Mouse (Mus musculus) cerebellum, adult 8-10 months (tissue): ENCODE results near the gene Prpf38b.

Experiments used
- DNase-seq: peaks from one replicate; pipeline ENCODE4 v3.0.0; 2022

The Prpf38b gene

DNA sequence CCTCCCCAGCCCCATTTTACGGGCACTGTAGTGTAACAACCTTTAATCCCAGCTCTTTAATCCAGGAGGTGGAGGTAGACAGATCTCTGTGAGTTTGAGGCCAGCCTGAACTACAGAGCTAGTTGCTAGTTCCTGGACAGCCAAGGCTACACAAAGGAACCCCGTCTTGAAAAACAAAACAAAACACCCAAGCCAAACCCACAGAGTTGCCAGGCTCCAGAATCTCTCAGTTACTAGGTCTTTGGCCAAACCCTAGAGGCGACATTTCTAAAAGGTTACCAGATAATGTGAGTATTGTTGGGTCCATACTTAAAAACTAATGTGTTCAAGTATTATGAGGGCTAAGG, 54.4 kb downstream of the Prpf38b start:
- DNase-seq: no peak

DNA sequence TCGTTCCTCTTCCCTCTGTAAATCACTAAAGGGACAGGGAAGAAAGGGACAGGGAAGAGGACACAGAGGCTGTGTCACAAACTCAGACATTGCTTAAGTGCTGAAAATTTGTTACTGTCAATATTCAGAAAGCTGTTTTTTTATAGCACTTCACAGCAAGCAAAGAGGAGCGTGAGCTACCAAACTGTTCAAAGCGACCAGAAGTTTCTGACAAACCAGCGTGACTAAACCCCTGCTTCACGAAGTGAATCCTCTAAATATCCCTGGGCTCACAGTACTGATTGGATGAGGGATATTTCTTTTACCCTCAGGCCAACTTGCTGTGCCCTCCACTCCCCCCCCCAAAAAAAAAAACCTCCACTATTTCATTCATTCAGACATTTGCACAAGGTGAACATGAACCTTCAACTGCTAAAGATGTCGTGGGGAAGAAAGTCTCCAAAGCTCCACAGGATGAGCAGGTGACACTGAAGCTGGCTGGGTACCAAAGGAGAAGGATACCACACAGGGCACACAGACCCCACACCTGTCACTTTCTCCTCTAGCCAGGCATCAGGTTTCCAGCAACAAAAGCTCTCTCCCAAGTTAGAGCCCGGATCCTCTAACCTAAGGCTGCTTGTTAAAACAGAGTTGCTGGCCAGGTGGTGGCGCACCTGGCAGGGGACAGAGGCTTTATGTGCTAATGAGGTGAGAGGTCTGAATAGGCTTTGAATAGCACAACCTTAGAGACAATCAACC, 55.0 kb downstream of the Prpf38b start:
- DNase-seq: peak; percentile 44

DNA sequence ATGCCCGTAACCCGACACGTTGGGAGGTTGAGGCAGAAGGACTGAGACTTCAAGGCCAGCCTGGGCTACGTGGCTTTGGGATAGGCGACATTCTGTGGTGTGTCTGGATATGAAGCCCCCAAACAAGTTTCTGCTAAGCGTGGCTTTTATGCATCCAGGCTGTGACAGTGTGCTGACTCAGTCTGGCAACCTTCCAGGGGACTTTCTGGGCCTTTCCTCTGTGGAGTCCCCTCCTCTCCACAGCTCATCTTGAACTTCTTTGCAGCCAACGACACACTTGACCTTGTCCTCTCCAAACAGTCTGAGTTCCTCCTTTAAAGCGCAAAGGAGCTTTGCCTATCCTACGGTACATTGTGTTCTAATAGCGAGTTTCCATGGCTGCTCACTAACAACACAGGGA, 55.7 kb downstream of the Prpf38b start:
- DNase-seq: no peak

DNA sequence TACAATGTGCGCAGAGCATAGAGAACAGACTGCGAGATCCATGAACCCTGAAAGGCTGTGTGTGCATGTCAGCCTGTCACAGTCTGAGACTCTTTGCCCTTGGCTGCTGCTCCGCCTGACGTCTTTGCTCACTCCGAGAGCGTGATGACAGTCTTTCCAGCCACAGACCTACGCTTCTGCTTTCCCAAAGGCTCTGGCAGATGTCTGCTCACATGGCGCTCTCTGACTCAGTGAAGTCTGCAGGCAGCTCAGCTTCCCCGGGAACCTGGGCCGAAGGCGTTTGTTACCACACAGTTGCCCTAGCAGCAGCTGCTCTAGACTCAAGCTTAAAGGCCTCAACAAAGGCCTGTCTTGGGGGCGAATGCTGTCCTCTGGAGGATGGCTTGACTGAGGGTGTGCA, 56.2 kb downstream of the Prpf38b start:
- DNase-seq: no peak

DNA sequence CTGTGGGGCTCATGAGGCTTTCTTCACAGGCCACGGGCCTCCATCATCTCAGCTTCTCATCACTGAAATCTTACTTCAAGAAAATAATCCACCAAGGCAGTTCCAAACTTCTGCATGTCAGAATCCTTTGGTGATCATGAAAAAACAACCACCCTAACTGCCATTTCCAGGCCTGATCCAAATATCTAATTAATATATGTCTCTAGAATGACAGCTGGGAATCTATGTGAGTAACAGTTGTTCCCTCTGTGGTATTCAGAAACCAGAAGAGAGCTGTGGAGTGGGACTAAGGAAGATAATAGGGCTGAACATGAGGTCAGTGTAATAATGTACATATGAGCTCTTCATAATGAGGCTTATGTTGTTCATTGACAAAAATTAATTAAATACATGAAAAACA, 58.3 kb downstream of the Prpf38b start:
- no peak for DNase-seq
